Mouse (Mus musculus) kidney, adult 8-10 months (tissue): ENCODE results near the gene Slc17a7.
A peak's percentile ranks its signal among the peaks of the same experiment; 100 is the strongest.
"Not testable (repeated sequence)": the region's sequence is repeated elsewhere in the genome, so short reads cannot be mapped to it uniquely, and the experiment has no call there.

Experiments used
- DNase-seq, 2 experiments: peaks; one replicate each; pipeline ENCODE4 v3.0.0; 2022

Slc17a7 gene

DNA sequence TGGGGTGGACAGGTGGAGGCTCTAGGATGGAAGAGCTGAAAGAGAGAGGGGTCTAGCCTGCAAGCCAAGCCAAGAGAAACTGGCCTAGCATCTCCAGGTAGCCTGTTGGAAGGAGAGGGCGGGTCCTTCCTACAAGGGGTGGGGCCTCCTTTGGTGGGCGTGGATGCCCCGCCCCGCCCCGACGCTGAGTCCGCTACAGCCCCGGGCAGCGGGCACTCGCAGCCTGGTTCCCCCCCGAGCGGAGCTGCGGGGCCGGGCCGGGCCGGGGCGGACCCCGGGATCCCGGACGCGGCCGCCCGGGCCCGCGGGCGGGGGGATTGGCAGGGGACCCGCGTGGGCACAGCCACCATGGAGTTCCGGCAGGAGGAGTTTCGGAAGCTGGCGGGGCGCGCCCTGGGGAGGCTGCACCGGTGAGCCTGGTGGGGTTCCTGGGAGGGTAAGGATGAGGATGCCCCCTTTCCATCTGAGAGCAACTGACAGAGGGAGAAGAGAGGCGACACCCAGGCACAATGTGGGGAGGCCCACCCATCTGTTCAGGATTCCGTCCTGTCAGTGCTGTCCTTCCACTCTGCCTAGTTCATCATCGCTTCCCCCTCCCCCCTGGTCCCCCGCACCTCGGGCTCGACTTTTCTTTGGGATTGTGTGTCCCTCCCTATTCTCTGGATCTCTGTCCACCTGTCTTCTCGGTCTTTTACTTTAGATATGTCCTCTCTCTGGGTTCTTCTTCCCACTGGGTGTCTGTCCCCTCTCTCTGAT is at the start of gene Slc17a7:
Gene Slc17a7, plus strand, starts transcription at position 215 of the 756 bp plus-strand sequence.
- DNase-seq, result peak in 1 of 2 experiments; percentile 34

GRCm38 (mm10) chr7:45117566-45117965 is 46.2 kb upstream of the Slc17a7 start:
- no peak for DNase-seq

GRCm38 (mm10) chr7:45118336-45118735 is 45.4 kb upstream of the Slc17a7 start:
- no peak for DNase-seq

GRCm38 (mm10) chr7:45119780-45120709 is 43.7 kb upstream of the Slc17a7 start:
- no peak for DNase-seq

GRCm38 (mm10) chr7:45121404-45121803 is 42.3 kb upstream of the Slc17a7 start:
- no peak for DNase-seq

GRCm38 (mm10) chr7:45121966-45122365 is 41.8 kb upstream of the Slc17a7 start:
- no peak for DNase-seq

DNA sequence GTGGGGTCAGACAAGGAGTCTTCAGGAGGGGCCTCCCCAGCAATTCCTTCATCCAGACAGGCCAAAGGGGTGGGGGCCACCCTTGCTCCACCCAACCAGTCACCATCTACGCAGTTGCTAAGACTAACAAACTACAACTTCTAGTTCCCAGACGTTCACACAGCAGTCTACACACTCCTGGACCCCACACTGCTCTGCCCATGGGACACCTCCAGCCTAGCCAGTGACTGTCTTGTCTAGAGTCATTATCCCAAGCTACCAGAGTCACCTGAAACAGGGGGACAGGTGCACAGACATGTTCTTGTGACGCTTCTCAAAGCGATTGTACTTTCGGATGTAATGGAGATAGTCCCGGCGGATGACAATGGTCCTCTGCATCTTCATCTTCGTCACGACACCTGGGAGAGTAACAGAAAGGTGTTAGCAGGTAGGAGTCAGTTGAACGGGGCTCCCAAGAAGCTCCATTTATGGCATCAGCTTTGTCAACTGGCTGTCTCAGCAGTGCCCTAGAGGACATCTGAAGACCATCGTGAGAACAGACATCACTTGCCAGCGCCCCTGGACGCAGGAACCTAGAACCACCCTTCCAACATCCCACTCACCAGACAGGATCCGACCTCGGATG is 41.1 kb upstream of the Slc17a7 start:
- DNase-seq, result no peak

GRCm38 (mm10) chr7:45123186-45123570 is 40.6 kb upstream of the Slc17a7 start:
- no peak for DNase-seq

GRCm38 (mm10) chr7:45124224-45125143 is 39.3 kb upstream of the Slc17a7 start, which contains the start of gene Rps11:
Gene Rps11 (minus strand): TSS chr7:45124439.
- peak; percentile 99 for DNase-seq

DNA sequence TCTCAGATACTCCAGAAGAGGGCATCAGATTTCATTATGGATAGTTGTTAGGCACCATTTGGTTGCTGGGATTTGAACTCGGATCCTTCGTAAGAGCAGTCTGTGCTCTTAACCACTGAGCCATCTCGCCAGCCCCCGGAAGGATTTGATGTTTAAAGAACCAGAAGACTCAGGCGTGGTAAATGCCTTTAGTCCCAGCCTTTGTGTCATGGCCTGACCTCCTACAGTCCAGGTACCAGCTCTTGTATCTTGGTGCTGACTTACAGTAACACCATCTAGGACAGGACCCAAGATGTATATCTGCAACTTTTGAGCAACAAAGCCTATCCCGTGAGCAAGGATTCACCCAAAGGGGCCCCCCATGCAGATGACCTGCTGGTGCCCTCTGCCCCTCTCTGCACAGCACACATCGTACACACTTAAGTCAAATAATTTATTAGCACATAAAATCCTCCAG is 38.6 kb upstream of the Slc17a7 start:
- no peak for DNase-seq

DNA sequence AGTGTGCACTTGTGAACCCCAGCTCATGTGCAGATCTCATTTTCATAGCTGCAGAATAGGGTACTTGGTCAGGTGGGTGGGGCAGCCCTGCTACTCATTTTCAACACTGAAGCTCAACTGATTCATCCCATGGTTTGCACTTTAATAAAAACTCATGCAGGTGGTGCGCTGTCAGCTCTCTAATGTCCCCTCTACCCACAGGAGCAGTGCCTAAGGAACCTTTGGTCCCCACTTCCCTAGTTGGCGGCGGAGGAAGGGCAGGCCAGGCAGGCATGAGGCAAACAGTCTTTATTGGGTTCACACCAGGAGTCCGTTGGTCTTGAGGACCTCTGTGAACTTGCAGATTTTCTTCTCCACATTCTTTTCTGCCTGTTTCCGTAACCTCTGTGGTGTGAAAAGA is 38.1 kb upstream of the Slc17a7 start:
- not testable (repeated sequence) for DNase-seq

DNA sequence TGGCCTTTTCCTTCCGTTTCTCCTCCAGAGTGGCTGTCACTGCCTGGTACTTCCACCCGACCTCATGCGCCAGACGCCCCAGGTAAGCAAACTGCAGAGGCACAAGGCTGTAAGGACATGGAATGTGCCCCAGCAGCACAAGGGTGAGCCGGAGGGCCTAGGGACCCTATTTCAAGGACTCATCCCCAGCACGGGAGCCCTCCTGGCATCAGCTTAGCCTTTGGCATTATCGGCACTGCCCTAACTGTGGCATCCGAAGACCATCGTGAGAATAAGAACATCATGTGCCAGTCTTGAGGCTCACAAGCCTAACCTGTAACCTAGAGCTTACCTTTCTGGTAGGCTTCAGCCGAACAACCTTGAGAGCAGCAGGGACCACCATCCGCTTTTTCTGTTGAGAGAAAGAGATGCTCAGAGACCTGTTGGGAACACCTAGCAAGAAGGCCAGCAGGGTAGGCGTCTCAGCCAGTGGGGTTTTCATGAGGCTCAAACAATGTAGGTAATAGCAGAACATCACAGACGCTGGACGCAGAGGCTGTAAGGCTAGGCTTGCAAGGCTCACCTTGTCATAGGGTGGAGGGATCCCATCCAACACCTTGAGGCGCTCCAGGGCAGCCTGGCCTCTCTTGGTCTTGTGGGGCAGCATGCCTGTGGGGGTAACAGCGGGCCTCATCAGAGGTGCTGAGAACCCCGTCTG is 37.5 kb upstream of the Slc17a7 start:
- no peak for DNase-seq

DNA sequence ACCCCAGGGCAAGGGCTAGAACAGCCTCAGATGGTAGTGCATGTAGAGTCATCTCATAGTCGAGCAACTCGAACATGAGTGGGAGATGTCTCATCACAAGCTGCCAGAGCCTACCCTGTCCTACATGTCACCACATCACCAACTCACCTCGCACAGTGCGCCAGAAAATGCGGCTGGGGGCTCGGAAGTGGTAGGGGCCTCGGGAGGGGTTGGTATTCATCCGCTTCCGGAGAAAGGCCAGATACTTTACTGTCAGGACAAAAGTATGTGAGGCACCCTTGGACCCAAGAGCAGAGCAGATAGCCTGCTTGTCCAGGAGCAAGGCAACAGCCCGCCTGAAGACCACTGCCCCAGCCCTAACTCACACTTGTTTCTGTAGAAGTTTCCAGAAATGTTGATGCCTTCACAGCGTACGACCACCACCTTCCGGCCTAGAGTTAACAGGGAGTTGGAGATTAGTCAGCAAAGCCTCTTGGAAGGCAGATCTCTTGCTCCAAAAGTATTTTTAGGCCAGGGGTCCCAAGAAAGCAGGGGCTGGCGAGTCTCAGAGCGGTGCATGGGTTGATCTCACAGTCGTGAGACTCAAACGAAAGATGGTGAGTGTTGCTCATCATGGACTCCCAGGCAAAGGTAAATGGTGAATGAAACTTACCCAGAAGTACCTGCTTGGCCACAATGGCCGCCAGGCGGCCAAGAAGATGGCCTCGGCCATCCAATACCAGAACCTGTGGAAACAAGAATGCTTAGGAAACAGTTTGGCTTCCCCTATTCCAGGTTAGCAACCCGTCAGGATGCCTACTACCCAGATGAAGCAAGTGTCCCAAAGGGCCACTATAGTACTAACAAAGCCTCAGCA is 36.7 kb upstream of the Slc17a7 start:
- DNase-seq, result no peak

DNA sequence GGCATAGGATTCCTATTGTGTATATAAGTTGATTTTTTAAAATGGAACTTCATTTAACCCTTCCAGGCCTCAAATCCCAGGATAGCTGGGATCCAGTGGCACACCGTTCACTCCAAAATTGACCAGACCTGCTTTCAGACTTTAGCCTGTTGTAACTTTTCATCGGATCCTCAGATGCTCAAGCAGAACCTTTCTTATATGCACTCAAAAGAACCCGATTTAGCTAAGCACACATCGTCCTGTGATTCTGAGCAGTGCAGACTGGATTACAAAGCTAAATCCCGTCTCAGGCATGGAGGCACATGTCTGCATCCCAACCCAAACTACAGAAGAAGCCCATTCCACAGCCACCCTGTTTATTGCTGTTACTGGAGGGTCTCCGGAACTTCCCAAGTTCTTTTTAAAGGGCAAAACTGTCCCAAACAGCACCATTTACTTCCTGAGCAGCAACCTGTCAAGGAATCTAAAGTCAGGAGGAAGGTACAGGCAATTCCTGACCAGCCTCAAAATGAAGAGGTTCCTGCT is 36.0 kb upstream of the Slc17a7 start:
- no peak for DNase-seq

DNA sequence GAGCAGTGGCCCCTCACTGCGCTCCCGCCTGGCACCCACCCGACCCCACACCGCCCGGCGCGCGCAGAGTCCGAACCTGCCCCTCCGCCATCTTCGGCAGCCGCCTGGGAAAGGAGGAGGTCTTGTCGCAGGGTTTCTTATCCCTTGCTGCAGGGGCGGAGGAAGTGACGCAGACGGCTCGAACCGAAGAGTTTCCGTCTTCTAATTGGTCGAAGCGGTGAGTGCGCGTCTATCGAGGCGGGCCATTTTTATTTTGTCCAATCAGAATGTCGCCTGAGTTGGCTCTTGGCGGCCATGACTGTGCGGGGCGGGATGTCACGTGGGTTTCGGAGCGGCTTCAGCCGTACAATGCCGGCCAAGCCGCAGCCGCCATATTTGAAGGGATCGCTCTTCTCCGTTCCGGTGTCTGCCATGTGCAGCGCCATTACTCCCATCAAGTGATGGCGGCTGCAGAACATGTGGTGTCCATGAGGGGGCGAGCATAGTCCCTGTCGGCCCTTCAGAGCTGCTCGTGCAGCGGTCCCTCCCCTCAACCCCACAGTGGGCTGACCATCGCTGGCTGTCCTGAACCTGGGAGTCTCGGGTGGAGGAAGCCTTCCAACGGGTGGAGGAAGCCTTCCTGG is 35.0 kb upstream of the Slc17a7 start, which contains the start of gene Rpl13a:
Gene Rpl13a, minus strand, starts transcription at position 138 of the 623 bp plus-strand sequence.
- DNase-seq, result peak; percentile 99

DNA sequence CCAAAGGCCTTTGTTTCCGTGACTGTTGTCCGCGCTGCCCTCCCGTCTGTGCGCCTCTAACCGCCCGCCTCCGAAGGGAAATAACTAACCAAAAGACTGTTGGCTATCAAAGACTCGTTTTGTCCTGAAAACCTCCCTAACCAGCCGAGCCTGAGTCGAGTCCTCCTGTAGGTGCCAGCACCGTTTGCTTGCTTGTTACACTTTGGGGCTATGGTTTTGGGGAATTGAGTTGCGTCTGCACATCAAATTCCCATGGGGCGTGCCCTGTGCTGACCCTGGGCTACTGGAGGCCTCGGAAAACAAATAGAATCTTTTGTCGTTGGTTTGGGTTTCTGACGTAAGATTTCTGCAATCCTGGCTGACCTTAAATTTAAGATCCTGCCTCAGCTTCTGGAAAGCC is 34.4 kb upstream of the Slc17a7 start:
- peak in 1 of 2 experiments; percentile 45 for DNase-seq

GRCm38 (mm10) chr7:45129776-45130512 is 33.8 kb upstream of the Slc17a7 start:
- no peak for DNase-seq

GRCm38 (mm10) chr7:45131850-45132249 is 31.9 kb upstream of the Slc17a7 start:
- no peak for DNase-seq
